Mouse (Mus musculus) kidney, adult 8-10 months (tissue): ENCODE results near the gene Bub1b.

ENCODE experiments used
- DNase-seq, 2 experiments: peaks; one replicate each; pipeline ENCODE4 v3.0.0; 2022

Bub1b gene

GRCm38 (mm10) chr2:118667181-118667580 is 69.2 kb downstream of the Bub1b start:
- no peak for DNase-seq

DNA sequence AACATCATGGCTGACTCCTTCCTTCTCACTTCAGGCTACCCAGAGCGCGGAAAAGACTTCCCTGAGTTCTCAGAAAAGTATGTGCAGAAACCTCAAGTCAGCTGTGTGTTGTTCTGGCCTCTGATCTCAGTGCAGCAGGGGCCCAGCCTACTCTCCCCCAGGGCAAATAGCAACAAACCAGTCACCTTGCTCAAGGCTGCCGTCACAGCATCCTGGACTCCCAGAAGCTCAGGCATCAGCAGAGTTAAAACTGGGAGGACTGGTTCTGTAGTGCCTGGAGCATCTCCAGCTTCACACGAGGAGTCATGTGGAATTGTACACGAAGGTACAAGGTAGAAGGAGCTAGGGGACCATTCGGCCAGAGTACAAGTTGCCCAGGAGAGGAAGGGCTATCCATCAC is 71.2 kb downstream of the Bub1b start:
- DNase-seq = peak; percentile 75 to 88

DNA sequence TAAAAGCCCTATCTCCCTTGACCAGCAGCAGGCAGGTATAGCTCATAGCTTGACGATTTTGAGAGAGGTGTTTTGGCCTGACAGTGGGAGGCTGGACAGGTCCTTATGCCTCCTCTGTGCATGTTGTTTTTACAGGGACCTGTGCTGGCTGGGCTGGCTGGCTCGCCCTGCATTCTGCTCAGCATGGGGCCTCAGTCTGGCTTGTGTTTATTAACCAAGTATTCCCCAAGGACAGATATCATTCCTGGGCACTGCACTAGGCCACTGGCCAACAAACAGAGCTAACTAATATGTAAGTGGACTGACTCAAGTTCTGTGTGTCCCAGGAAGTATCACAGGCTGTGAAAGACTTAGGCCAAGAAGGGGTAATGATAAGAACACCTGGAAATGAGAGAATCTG is 71.8 kb downstream of the Bub1b start:
- peak; percentile 77 to 88 for DNase-seq

GRCm38 (mm10) chr2:118671728-118672127 is 73.7 kb downstream of the Bub1b start:
- DNase-seq = no peak

GRCm38 (mm10) chr2:118673686-118674465 is 75.9 kb downstream of the Bub1b start:
- DNase-seq = no peak

DNA sequence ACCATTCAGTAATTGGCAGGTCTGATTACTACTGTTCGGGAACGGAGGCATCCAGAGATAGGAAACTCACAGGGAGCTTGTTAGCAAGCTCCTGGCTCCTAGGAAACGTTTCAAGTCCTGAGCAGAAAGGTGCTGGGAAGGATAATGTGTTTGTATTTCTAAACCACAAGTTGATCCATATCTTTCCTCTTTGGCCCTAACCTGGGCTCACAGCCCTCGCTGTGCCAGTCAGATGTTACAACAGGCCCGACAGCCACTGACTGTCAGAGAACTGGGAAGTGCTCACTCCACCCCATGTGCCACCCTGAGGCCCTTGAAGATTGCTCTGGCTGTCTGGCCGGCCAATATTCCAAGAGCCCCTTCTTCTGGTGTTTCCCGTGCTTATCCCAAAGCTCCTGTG is 76.5 kb downstream of the Bub1b start:
- DNase-seq = no peak

DNA sequence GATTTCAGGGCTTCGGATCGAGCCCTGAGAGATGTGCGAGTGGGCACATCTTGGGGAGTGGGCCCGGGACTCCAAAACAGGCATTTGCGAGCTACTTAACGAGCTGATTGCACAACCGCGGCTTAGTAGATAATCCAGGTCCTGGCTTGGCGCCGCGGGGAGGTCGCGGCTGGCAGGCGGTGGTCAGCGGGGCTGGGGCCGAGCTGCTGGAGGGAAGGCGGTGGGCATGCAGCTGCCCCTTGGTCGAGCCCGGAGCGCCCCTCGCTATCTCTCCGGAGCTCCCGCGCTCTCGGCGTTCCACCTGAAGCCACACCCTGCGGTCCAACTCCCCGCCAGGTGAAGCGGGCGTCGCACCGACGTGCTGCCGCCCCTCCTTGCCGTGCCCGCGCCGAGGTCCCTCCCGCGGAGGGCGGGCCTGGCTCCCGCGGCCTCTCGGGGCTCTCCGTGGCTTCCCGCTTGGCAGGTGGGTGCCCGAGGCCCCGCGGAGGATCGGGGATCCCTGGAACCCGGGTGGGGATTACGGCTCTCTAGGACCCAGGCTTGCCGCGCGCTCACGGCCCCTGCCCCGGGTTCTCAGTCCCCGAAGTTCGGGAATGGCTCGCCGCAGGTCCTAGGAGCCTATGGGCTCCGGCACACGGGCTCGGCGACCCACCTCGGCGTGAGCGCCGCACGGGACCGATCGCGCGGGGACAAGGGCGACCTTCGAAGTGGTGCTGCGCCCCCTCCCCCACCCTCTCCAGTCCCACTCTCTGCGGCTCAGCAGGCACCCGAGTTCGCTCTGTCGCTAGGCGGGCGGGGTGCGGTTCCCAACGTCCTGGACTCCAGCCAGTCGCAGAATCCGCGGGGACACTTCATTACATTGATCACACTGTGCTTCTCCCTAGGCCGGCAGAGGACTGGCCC is 79.1 kb downstream of the Bub1b start:
- DNase-seq = no peak

DNA sequence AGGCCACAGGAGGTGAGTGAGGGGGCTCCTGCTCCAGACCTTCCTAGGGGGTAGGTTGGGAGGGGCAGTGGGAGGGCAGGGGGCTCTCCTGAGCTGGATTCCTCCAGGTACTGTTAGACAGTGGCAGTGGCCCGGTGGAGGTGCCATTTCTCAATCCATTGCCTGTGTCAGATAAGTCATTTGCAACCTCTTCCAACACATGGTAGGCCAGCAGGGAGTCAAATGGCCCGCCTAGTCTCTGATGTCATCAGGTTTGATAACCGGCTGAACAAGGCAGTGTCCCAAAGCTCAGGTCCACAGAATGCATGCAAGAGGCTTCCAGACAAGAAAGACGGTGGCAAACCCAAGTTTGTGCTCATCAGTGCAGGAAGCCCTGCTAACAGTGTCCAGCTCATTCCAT is 79.8 kb downstream of the Bub1b start:
- no peak for DNase-seq

DNA sequence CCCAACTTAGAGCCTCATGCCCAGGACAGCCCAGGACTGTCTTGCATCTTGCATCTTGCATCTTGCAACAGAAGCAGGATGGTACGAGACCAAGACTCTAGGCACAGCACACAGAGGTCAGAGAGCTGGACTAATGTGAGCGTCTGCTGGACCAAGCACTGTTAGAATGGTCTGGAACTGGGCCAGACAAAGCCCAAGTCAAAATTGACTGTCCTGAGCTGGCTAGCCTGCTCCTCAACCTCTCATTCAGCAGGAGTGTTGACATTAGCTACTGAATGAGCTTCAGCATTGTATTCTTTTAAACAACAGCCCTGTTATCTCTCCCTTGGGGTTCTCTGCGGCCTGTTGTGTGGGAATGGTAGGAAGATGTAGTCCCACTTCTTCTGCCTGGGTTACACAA is 81.6 kb downstream of the Bub1b start:
- DNase-seq = no peak

DNA sequence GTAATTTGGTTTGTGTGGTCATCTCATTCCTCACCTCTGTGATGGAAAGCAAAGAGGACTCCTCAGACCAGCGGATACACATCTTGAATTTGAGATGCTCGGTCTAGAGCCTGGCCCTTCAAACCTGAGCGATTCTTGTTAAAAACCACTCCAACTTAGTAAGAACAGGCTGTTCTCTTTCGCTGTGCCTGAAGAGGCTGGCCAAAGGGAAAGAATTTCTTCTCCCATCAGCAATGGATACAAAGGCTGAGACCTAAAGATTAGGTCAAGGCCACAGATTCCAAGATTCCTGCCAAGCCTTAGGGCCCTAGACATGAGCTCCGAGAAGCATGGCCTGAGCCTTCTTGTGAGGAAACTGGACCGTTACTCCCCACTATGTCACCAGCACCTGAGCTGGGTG is 82.9 kb downstream of the Bub1b start:
- DNase-seq = no peak

DNA sequence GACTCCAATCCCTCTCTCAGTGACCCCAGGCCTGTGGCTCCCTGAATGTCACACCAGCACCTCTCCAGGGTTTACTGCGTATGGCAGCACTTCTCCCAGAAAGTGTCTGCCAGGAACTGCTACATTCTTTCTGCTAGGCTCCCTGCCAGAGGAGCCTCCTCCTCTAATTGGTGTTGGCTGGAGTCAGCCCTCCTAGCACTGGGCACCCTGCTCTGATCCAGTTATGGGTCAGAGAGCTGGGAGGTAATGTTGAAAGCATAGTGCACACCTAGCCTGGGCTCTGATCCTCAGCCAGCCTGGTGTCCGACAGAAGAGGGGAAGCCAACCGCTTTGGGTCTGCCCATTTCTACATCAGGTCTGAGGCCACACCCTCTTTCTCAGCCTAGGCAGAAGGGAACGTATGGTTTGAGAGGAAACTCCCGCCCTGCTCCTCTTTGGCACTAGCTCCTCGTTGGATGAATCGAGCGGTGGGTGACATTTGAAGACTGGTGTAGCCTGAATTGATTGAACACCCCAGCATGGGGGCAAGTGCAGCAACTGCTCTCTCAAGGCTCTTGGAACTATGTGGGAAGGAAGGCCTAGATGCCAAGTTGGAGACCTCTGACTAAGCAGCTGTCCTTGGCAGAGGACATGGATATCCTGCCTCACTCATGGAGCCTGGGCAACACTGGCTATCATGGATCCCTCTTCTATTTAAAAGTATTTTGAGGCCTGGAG is 84.7 kb downstream of the Bub1b start:
- DNase-seq = peak in 1 of 2 experiments; percentile 71

GRCm38 (mm10) chr2:118685088-118685487 is 87.1 kb downstream of the Bub1b start:
- DNase-seq = no peak

GRCm38 (mm10) chr2:118686693-118687092 is 88.7 kb downstream of the Bub1b start:
- no peak for DNase-seq

- peak; percentile 52 to 70 for DNase-seq
Measured at GRCm38 (mm10) chr2:118687791-118688190, 89.8 kb downstream of the Bub1b start.

DNA sequence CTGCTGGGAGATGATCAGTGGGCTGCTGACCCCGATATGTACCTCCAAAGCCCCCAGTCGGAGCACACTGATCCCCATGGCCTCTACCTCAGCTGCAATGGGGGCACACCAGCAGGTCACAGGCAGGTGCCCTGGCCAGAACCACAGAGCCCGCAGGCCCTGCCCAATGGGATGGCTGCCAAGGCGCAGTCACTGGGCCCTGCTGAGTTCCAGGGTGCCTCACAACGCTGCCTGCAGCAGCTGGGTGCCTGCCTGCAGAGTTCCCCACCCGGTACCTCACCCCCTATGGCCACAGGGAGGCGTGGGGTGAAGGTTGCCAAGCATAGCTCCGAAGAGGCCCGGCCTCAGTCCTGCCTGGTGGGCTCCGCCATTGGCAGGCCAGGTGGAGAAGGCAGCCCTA is 91.9 kb downstream of the Bub1b start:
- DNase-seq = peak; percentile 52 to 56
